Mouse (Mus musculus) stomach, postnatal 0 days (tissue): ENCODE data around the gene Clcn3.

Experiments
- CTCF ChIP-seq: IDR thresholded peaks from 2 replicates; pipeline ENCODE4 v1.5.1; 2016; ENCODE audit warnings: antibody characterized with exemption, low read depth, mild to moderate bottlenecking, moderate library complexity
- EP300 ChIP-seq: optimal IDR thresholded peaks from 2 replicates; pipeline ENCODE3; 2016; ENCODE audit warnings: antibody characterized with exemption

GRCm38 (mm10) chr8:60992910-60993638 lies 10.0 kb upstream of the Clcn3 start, which contains the start of gene Nek1:
- no peak for TF ChIP-seq EP300
- peak; percentile 25; the same call in 1 of the 2 replicates for TF ChIP-seq CTCF
